Mouse (Mus musculus): ENCODE data around the gene 3110040N11Rik. TPM values are rescaled to one million over a fixed set of nuclear protein-coding genes. Genes with fewer than 3 reads are reported as not detected.

3110040N11Rik gene
- polyA plus RNA-seq, 1 experiment from 2014 or later: 58.4 TPM

Other genes starting within 250 kb of the 3110040N11Rik start
- gene Fsd2, start 222.5 kb downstream of the 3110040N11Rik start, polyA plus RNA-seq (2014; fragmentation: Nextera tagmentation; extraction: Ambion mirVana): 0.04 and 0.07 TPM in 2 replicates
- gene Whamm, start 218.2 kb downstream of the 3110040N11Rik start, polyA plus RNA-seq (2014; fragmentation: Nextera tagmentation; extraction: Ambion mirVana): 4.4 and 5.6 TPM in 2 replicates
- 33.5 and 36.0 TPM in 2 replicates for gene Homer2, start 82.0 kb downstream of the 3110040N11Rik start, polyA plus RNA-seq (2014; fragmentation: Nextera tagmentation; extraction: Ambion mirVana)
- 109 and 113 TPM in 2 replicates for gene Ramac, start 26.6 kb downstream of the 3110040N11Rik start, polyA plus RNA-seq (2014; fragmentation: Nextera tagmentation; extraction: Ambion mirVana)
- 74.0 and 76.0 TPM in 2 replicates for gene Btbd1, start 40.0 kb upstream of the 3110040N11Rik start, polyA plus RNA-seq (2014; fragmentation: Nextera tagmentation; extraction: Ambion mirVana)
- gene Gm10160, start 66.3 kb upstream of the 3110040N11Rik start, polyA plus RNA-seq (2014; fragmentation: Nextera tagmentation; extraction: Ambion mirVana): not detected in 2 replicates
- 8.9 and 10.7 TPM in 2 replicates for gene Tm6sf1, start 69.5 kb upstream of the 3110040N11Rik start, polyA plus RNA-seq (2014; fragmentation: Nextera tagmentation; extraction: Ambion mirVana)
- gene Hdgfl3, start 145.0 kb upstream of the 3110040N11Rik start, polyA plus RNA-seq (2014; fragmentation: Nextera tagmentation; extraction: Ambion mirVana): 34.4 and 34.7 TPM in 2 replicates
- gene Bnc1, start 202.8 kb upstream of the 3110040N11Rik start, polyA plus RNA-seq (2014; fragmentation: Nextera tagmentation; extraction: Ambion mirVana): 2.9 and 3.4 TPM in 2 replicates